Mouse (Mus musculus) forebrain, embryonic 15.5 days (tissue): ENCODE results near the gene Thada. TPM values are rescaled to one million over a fixed set of nuclear protein-coding genes. Genes with fewer than 3 reads are reported as not detected.
"Not testable (repeated sequence)": the region's sequence is repeated elsewhere in the genome, so short reads cannot be mapped to it uniquely, and the experiment has no call there.

Source experiments
- ATAC-seq: fragments of 200-750 bp; cut with Nextera tagmentation; replicated peaks from 2 replicates; pipeline ENCODE4 v1.8.0; 2017; ENCODE audit warnings: mild to moderate bottlenecking, moderate TSS enrichment, moderate library complexity
- H3K27ac ChIP-seq: fragments of 300-500 bp; sonication (generic); replicated peaks from 2 replicates; pipeline ENCODE4 v1.5.1; 2015; ENCODE audit warnings: mild to moderate bottlenecking, inconsistent platforms
- H3K27me3 ChIP-seq: fragments of 300-500 bp; sonication (generic); 2 replicates; pipeline ENCODE4 v1.6.1; 2015; ENCODE audit warnings: inconsistent platforms
- H3K36me3 ChIP-seq: fragments of 300-500 bp; sonication (generic); 2 replicates; pipeline ENCODE4 v1.6.1; 2015; ENCODE audit warnings: mild to moderate bottlenecking, inconsistent platforms
- H3K4me1 ChIP-seq: fragments of 300-500 bp; sonication (generic); 2 replicates; pipeline ENCODE4 v1.6.1; 2015; ENCODE audit warnings: inconsistent platforms
- H3K4me2 ChIP-seq: fragments of 300-500 bp; sonication (generic); replicated peaks from 2 replicates; pipeline ENCODE4 v1.6.1; 2015; ENCODE audit warnings: mild to moderate bottlenecking, inconsistent platforms
- H3K4me3 ChIP-seq: fragments of 300-500 bp; sonication (generic); 2 replicates; pipeline ENCODE4 v1.5.1; 2015; ENCODE audit warnings: mild to moderate bottlenecking, inconsistent platforms
- H3K9ac ChIP-seq: fragments of 300-500 bp; sonication (generic); replicated peaks from 2 replicates; pipeline ENCODE4 v1.6.1; 2015; ENCODE audit warnings: mild to moderate bottlenecking, inconsistent platforms
- H3K9me3 ChIP-seq: fragments of 300-500 bp; sonication (generic); 2 replicates; pipeline ENCODE4 v1.6.1; 2016; ENCODE audit warnings: inconsistent platforms
- WGBS: fragments of 180-500 bp; shearing (Covaris S2); methylation state at CpG from one replicate; pipeline ENCODE4 v1.1.7; 2015; ENCODE audit warnings: mixed read lengths; 5-methylcytosine and 5-hydroxymethylcytosine counted together
- polyA plus RNA-seq: library from polyadenylated mRNA; unstranded; fragments of >200 nt; fragmentation: Nextera tagmentation; extraction: Ambion mirVana; gene quantifications from 2 replicates; pipeline ENCODE4 v1.2.1, GENCODE M21; 2015

The Thada gene
- polyA plus RNA-seq, 1 experiment from 2014 or later = 6.0 TPM

DNA sequence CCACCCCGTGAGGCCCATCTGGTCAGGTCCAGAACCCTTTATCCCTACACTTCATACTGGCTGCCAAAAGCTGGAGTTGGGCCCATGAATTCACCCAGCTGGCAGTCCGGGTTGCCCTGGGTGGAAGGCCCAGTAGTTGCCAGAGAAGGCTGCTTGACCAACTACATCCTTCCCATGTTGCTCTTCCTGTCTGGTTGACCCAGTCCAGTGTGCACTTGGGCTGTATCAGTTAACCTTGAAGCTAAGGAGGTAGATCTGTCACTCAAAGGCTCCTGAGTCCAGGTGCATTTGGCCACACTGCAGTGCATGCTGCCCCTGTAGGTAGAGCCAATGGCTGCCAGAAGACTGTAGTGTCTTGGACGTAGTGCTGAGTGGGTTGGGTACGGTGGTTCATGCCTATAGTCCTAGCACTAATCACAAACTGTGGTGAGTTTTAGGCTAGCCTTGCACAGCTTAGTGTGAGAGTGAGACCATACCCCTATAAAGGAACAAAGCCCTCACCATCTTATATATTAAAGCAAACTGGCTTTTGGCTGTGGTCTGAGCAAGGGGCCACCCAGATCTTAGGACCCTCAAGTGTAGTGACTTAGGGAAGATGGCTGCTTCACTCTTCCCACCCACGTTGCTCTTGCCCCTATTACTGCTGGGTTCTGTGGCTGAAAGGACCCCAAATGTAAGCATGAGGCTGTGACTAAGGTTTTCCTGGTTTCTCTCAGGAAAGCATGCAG is 276.7 kb downstream of the Thada start:
- no peak for ATAC-seq
- Histone ChIP-seq H3K36me3 (peaks cover 5% of the 10 kb centered on the region; the same call in 1 of the 2 replicates), H3K4me3 (peak overlapping the region; percentile 73; the same call in 1 of the 2 replicates), H3K9ac (0 out of 2 replicates have a peak overlapping the region, but pooled peaks have one; percentile 49), H3K4me2 (peak overlapping the region; percentile 86; the same call in 1 of the 2 replicates), H3K4me1 (peaks cover 34% of the 10 kb centered on the region), H3K9me3 (no peaks in the 10 kb centered on the region), H3K27ac (peak overlapping the region; percentile 89), H3K27me3 (peaks cover 7% of the 10 kb centered on the region; the same call in 1 of the 2 replicates)
- 69% methylated on average over 5 of the region's 5 CpGs for WGBS

DNA sequence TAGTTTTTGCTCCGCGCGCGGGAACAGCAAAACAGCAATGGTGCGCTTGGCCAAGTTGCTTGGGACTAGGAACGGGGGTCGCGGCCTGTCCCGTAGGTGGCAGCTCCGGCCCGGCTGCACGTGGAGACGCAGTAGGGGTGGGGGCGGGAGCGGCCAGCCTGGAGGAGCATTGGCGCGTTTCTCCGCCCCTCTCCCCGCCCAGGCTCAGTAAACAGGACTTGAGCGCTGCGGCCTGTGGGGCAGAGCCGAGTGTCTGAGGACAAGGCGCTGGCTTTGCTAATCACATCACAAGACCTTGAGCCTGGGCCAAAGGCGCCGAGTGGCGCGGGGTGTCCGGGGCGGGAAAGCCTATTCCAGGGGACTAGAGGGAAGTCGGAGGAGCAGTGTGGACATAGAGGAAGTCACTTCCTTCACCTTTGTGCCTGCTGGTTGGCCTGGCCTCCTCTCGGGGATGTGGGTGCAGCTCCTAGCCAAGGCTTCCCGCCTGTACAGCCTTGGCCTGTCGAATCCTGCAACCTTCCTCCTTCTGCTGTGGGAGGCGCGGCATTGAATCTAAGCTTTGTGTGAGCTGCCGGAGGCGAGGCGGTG is 277.5 kb downstream of the Thada start:
- H3K4me2 ChIP-seq = peak overlapping the region; percentile 86

DNA sequence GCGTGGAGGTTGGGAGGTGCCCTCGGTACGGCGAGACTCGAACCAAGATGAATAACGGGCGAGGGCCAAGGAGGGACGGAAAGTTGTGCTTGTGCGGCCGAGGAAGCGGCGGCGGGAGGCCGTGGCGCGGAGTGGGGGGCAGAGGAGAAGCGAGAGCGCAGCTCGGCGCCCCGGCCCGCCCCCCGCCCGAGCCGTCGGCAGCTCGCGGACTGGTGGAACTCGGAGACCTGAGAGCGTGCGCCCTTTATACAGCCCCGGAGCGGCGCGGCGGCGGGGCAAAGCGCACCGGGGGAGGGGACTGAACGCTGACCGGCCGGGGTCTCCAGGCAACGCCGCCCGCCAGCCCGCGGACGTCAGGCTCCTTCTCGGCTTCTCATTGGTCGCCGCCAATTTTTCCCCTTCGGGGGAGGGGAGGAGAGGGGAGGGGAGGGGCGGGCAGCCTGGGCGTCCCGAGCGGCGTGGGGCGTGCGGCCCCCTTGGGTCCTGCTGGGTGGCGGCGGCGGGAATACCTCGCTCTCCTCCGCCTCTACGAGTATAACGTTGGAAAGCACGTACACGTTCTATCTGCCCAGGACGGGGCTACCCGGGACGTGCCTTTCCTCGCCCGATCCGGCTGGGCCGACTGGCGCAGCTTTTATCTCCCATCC is 278.2 kb downstream of the Thada start, which contains the start of gene Zfp36l2:
Gene Zfp36l2, minus strand, starts transcription at position 221 of the 647 bp plus-strand sequence.
- Histone ChIP-seq H3K4me2 (peak within 1 kb of the TSS; percentile 86), H3K4me3 (peak within 1 kb of the TSS; percentile 73), H3K9ac (peak within 1 kb of the TSS; percentile 52), H3K9me3 (no peaks in the 10 kb centered on the region), H3K27me3 (peaks cover 7% of the 10 kb centered on the region; the same call in 1 of the 2 replicates), H3K4me1 (peaks cover 41% of the 10 kb centered on the region), H3K27ac (peak within 1 kb of the TSS; percentile 89), H3K36me3 (peaks cover 5% of the 10 kb centered on the region; the same call in 1 of the 2 replicates)
- WGBS = under 1% methylated on average over 71 of the region's 76 CpGs
- ATAC-seq = peak; percentile 87

More for the DNA sequence above, 277.5 kb downstream of the Thada start:
- peak; percentile 80 for ATAC-seq
- Histone ChIP-seq H3K27ac (peak overlapping the region; percentile 89), H3K9ac (peak overlapping the region; percentile 49), H3K36me3 (peaks cover 5% of the 10 kb centered on the region; the same call in 1 of the 2 replicates), H3K4me3 (peak overlapping the region; percentile 73), H3K27me3 (peaks cover 7% of the 10 kb centered on the region; the same call in 1 of the 2 replicates), H3K4me1 (peaks cover 35% of the 10 kb centered on the region), H3K9me3 (no peaks in the 10 kb centered on the region)
- under 1% methylated on average over 38 of the region's 38 CpGs for WGBS

DNA sequence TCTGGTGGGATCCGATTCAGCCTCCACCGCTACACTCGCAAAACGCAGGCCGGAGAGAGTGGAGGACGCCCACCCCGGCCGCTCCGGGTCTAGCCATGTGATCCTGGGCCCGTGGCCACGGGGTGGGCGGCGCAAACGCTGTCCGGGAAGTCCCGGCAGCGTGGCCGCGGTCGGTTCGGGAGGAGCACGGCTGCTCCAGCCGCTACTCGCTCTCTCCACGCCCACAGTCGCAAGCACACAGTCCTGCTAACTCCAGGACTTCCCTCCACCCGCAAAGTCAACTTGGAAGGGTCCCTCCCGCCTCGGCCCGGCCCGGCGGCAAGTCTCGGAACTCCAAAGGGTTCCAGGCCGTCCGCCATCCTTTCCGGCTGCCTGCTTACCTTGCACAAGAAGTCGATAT is 278.7 kb downstream of the Thada start:
- H3K4me3 ChIP-seq = peak overlapping the region; percentile 73
- H3K36me3 ChIP-seq, H3K27me3 ChIP-seq, H3K9me3 ChIP-seq: not testable (repeated sequence)
- peaks cover 44% of the 10 kb centered on the region for H3K4me1 ChIP-seq
- peak overlapping the region; percentile 52 for H3K9ac ChIP-seq
- peak overlapping the region; percentile 89 for H3K27ac ChIP-seq
- WGBS = under 1% methylated on average over 15 of the region's 37 CpGs
- peak overlapping the region; percentile 86 for H3K4me2 ChIP-seq
- ATAC-seq = peak; percentile 3

DNA sequence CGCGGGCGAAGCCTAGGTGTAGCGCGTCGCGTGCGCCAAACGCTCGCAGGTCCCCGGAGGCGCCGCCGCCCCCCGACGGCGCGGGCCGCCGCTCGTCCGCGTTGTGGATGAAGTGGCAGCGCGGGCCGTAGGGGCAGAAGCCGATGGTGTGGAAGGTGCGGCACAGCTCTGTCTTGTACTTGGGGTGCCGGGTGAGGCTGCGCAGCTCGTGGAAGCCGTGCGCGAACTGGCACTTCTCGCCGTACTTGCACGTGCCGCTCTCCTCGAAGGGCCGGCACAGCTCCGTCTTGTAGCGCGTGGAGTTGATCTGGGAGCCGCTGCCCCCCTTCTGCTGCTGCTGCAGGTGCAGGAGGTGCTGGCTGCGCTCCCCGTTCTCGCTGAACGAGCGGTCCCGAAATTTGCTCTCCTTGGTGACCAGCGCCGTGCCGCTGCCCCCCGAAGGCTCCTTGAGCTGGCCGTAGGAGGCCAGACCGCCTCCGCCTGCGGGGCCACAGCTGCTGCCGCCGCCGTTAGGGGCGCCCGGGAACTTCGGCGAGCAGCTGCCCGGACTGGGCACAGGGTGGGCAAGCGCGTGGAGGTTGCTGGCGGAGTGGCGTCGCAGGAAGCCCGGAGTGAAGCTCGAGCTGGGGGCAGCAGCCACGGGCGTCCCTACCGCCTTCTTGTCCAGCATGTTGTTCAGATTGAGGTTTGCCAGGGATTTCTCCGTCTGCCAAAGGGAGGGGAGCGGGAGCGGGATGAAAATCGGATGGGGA is 279.4 kb downstream of the Thada start:
- under 1% methylated on average over 69 of the region's 80 CpGs for WGBS
- Histone ChIP-seq H3K4me2 (peak overlapping the region; percentile 62), H3K9me3 (no peaks in the 10 kb centered on the region), H3K27ac (peak overlapping the region; percentile 80), H3K36me3 (peaks cover 1% of the 10 kb centered on the region; the same call in 1 of the 2 replicates), H3K4me3 (peak overlapping the region; percentile 54), H3K4me1 (peaks cover 44% of the 10 kb centered on the region), H3K27me3 (peaks cover 7% of the 10 kb centered on the region; the same call in 1 of the 2 replicates), H3K9ac (peak overlapping the region; percentile 52)
- no peak for ATAC-seq

DNA sequence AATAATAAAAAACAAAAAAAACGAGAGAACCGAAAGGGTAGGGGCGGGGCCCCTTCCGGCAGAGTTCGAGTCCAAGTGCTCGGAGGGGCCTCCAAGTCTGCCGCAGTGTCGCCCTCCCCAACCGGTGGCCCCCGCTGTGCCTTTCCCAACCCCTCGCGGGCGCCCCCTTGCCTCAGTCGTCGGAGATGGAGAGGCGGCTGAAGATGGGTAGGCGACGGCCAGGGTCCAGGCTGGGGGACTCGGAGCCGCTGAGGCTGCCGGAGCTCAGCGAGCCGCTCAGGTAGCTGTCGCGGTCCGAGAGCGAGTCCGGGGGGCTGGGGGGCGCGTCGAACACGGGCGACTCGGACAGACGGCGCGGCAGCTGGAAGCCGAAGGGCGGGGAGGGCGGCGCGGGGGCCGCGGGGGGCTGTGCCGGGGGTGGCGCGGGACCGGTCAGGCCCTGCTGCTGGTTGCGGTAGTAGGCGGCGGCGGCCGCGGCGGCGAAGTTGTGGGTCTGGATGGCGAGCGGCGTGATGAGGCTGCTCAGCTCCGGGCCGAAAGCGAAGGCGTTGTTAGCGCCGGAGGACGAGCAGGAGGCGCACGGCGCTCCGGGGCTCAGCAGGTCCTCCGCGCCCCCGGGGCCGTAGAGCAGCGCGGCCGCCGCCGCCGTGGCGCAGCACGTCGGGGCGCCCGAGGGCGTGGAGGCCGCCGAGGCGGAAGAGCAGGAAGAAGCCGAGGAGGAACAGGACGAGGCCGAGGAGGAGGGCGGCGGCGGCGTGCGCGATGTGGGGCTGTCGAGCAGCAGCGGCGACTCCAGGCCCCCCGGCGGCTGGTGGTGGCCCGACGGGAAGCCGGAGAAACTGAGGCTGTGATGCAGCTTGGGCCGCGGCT is 280.2 kb downstream of the Thada start:
- Histone ChIP-seq H3K27me3 (peaks cover 7% of the 10 kb centered on the region; the same call in 1 of the 2 replicates), H3K4me1 (peaks cover 44% of the 10 kb centered on the region), H3K27ac (peak overlapping the region; percentile 80), H3K36me3 (no peaks in the 10 kb centered on the region), H3K4me2 (peak overlapping the region; percentile 62), H3K4me3 (peak overlapping the region; percentile 54), H3K9me3 (no peaks in the 10 kb centered on the region), H3K9ac (peak overlapping the region; percentile 52)
- no peak for ATAC-seq
- WGBS = under 1% methylated on average over 108 of the region's 108 CpGs

DNA sequence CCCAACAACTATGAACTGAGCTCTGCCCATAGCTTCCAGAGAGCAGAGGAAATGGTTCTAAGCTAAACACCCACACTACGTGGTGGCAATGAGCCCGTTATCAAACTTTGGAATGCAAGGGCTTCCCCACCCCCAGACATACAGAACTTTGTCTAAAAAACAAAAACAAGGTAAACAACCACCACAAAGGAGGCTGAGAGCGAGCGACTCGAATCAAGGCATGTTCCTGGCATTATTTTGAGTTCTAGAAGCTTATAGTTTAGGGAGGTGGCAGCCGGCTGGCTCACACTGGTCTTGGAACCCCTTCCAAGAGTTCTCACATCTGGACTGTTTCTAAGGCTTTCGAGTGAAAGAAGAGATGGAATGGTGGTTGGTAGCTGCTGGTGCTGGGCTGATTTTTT is 281.0 kb downstream of the Thada start:
- Histone ChIP-seq H3K27me3 (peaks cover 7% of the 10 kb centered on the region; the same call in 1 of the 2 replicates), H3K4me2 (peak overlapping the region; percentile 62), H3K9me3 (no peaks in the 10 kb centered on the region), H3K27ac (0 out of 2 replicates have a peak overlapping the region, but pooled peaks have one; percentile 9), H3K36me3 (no peaks in the 10 kb centered on the region), H3K4me1 (peaks cover 48% of the 10 kb centered on the region), H3K4me3 (peak overlapping the region; percentile 54), H3K9ac (peak overlapping the region; percentile 37; the same call in 1 of the 2 replicates)
- WGBS = 3% methylated on average over 7 of the region's 7 CpGs
- ATAC-seq = no peak

DNA sequence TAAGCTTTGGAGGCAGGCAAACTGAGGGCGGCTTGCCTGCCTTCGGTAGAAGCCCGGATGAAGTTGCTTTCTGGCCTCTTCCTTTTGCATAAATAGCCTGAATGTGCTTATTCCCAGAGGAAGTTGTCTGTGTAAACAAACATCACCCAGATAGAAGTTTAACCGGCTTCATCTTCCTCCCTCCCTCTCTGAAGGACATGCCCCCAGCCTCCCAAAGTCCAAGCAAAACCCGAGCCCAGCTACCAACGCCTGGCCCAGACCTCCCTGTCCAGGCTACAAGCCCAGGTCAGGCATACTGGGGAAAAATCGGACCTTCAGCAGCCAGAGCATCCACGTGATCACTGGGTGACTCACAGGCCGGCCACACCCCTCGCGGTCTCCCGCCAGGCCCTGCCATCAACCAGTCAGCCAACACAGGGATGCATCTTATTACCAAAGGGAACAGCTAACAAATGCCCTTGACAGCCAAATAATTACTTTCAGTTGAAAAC is 282.7 kb downstream of the Thada start:
- WGBS = 8% methylated on average over 12 of the region's 12 CpGs
- 0 out of 2 replicates have a peak, but pooled peaks cover 3% of the 10 kb centered on the region for H3K27me3 ChIP-seq
- H3K4me3 ChIP-seq = peak overlapping the region; percentile 3; the same call in 1 of the 2 replicates
- peak overlapping the region; percentile 40; the same call in 1 of the 2 replicates for H3K27ac ChIP-seq
- ATAC-seq = no peak
- peak overlapping the region; percentile 28 for H3K4me2 ChIP-seq
- 0 out of 2 replicates have a peak overlapping the region, but pooled peaks have one; percentile 4 for H3K9ac ChIP-seq
- no peaks in the 10 kb centered on the region for H3K9me3 ChIP-seq
- H3K36me3 ChIP-seq = no peaks in the 10 kb centered on the region
- H3K4me1 ChIP-seq = peaks cover 38% of the 10 kb centered on the region

DNA sequence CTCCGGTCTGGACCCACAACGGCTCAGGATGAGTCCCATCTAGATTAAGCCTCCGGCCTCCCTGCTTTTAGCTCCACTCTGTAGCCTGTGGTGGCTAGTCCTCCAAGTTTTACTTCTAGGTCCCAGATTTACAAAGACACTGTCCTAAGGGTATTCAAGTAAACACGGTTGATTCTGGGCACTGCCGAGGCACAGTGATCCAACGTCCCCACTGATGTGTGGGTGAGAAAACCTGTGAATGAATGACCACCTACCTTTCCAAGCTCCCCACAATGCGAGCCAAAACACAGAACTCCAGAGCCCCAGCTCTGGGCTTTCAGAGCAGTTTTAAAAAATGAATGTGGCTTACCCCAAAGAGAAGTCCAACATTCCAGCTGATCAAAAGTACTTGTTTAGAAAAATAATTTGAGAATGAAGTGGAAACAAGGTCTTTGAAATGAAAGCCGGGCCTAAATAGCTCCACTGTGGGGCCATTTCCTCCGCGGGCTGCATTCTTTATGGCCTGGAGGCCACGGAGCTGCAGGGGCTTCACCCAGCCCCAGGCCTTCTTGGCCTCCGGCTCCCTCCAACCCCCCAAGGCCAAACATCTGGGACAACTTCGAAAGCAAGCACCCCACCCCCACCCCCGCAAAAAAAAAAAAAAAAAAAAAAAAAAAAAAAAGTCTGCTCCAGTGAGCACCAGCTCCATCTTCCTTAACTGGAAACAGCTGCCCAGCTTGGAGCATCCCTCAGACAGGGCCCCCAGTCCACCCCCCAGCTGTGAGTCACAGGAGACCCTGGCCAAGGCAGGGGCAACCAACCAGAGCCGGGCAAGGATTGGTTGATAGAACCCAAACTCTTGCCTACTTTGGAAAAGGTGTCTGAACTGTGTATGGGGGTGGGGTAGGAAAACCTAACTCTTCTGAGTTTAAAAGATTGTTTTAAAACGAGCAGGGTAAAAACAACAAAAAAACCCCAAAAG is 283.4 kb downstream of the Thada start:
- H3K27me3 ChIP-seq = 0 out of 2 replicates have a peak, but pooled peaks cover 3% of the 10 kb centered on the region
- no peak overlapping the region for H3K4me3 ChIP-seq
- H3K36me3 ChIP-seq = no peaks in the 10 kb centered on the region
- no peaks in the 10 kb centered on the region for H3K9me3 ChIP-seq
- no peak overlapping the region; the same call in 1 of the 2 replicates for H3K4me2 ChIP-seq
- H3K27ac ChIP-seq = peak overlapping the region; percentile 40; the same call in 1 of the 2 replicates
- no peak overlapping the region for H3K9ac ChIP-seq
- 30% methylated on average over 16 of the region's 16 CpGs for WGBS
- H3K4me1 ChIP-seq = peaks cover 34% of the 10 kb centered on the region
- ATAC-seq = no peak
